Mouse (Mus musculus) bone marrow macrophage, adult 2 months (primary cell): Measurements from ENCODE around the gene Slc7a14.

Experiments used
- CTCF ChIP-seq: IDR thresholded peaks from 2 replicates; pipeline ENCODE4 v1.5.1; 2012; ENCODE audit warnings: low read depth, mild to moderate bottlenecking, low read length, moderate library complexity
- POLR2A ChIP-seq: IDR thresholded peaks from 2 replicates; pipeline ENCODE4 v1.6.1; 2012; ENCODE audit warnings: mild to moderate bottlenecking, low read depth, low read length, borderline replicate concordance

- no peak for TF ChIP-seq CTCF
- TF ChIP-seq POLR2A, result no peak
Observed at GRCm38 (mm10) chr3:31309934-31310787, at the start of gene Slc7a14.
